Mouse (Mus musculus) frontal cortex, postnatal 25 days (tissue): Measurements from ENCODE around the gene Mief1.

Source experiments
- DNase-seq, 2 experiments: peaks; one replicate each; pipeline ENCODE4 v3.0.0; 2022; ENCODE audit warnings: low spot score in 2 of 2

Gene Mief1

GRCm38 (mm10) chr15:80263610-80264575, 30.1 kb downstream of the Mief1 start, which contains the start of gene Rps19bp1:
TSS of gene Rps19bp1 (minus strand) at chr15:80264315.
- DNase-seq = peak; percentile 78 to 79

DNA sequence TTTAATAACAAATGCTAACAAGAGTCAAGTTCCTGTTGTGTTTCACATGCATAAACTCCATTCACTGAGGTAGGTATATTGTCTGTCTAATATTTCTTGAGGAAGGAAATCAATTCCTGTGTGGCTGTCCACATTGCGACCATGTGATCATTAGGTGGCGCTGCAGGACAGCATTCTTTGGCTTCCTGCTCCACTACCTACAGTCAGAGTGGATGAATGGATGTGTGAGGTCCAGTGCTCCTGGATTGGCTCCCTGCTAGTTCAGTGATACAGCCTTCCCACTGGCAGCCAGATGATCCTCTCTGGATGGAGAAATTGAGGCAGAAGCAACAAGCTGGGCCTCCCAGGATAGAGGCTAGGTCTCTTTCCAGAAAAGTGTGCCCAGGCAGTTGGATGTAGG, 32.5 kb downstream of the Mief1 start:
- peak; percentile 73 to 78 for DNase-seq

- no peak for DNase-seq
These were observed 38.1 kb downstream of the Mief1 start for GRCm38 (mm10) chr15:80271858-80272396.

DNA sequence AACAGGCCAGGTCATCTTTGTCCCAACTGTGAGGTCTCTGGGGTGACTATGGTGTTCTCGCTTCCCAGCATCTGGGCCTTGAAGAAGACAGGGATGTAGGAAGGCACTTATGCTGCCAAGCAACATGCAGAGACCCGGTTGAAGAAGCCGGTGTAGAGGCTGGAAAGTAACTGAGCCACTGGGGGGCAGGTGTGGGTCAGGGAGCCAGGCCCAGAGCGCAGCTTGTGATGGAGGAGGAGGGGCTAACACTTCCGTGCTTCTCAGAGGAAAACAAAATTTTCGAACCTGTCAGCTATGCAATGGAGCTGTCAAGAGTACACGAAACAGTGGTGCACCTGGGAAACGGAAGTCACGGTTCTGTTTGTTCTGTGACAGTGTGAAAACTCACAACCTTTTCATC, 43.3 kb downstream of the Mief1 start:
- DNase-seq = no peak

GRCm38 (mm10) chr15:80277625-80278024, 43.8 kb downstream of the Mief1 start:
- DNase-seq = no peak

- DNase-seq = no peak
These were observed 44.4 kb downstream of the Mief1 start for GRCm38 (mm10) chr15:80278121-80278759.

GRCm38 (mm10) chr15:80279053-80279452, 45.2 kb downstream of the Mief1 start:
- no peak for DNase-seq

GRCm38 (mm10) chr15:80280646-80281045, 46.8 kb downstream of the Mief1 start:
- DNase-seq = no peak

GRCm38 (mm10) chr15:80286851-80287415, 53.1 kb downstream of the Mief1 start, which contains the start of gene Cacna1i:
TSS of gene Cacna1i (plus strand) at chr15:80287238.
- peak in 1 of 2 experiments; percentile 39 for DNase-seq

- DNase-seq = no peak
These were observed 54.2 kb downstream of the Mief1 start for GRCm38 (mm10) chr15:80288036-80288435.

DNA sequence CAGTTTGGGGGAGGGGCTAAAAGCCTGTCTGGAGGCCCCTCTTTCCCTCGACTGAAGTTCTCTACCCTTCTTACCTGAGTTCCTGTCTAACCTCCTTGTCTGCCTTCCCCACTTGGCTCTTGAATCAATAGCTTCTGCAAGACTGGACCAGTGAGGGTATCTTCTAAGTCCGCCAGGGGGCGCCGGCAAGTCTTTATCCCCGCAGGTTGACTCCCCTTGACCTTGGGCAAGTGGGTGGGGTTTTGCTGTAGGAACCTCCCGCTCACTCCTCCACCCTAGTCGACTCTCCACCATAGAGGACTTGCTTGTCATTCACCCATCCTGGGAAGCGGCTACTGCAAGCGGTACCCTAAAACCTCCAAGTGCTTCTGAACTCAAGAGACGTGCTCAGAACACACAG, 55.6 kb downstream of the Mief1 start:
- peak; percentile 68 to 71 for DNase-seq

- no peak for DNase-seq
These were observed 63.3 kb downstream of the Mief1 start for GRCm38 (mm10) chr15:80297146-80297545.
